Mouse (Mus musculus): ENCODE results near the gene Xab2.

GRCm38 (mm10) chr8:3648268-3648667, 27.2 kb upstream of the Xab2 start:
- TF ChIP-seq CTCF (IDR thresholded peaks at IDR 0.05; ENCODE audit: low read depth), result no peak
- no peak for TF ChIP-seq EP300 (IDR thresholded peaks at IDR 0.05; ENCODE audit: low read depth)
